Mouse (Mus musculus) myocyte (in vitro differentiated cells): ENCODE data around the gene Igfbpl1. TPM values are rescaled to one million over a fixed set of nuclear protein-coding genes. Genes with fewer than 3 reads are reported as not detected.

Source experiments
- H3K27me3 ChIP-seq: one replicate; pipeline ENCODE4 v1.6.1; 2011; ENCODE audit not compliant: control insufficient read depth, insufficient read depth, insufficient read length
- H3K36me3 ChIP-seq: one replicate; pipeline ENCODE4 v1.6.1; 2011; ENCODE audit not compliant: control insufficient read depth, insufficient read depth
- H3K4me2 ChIP-seq: one replicate; pipeline ENCODE4 v1.6.1; 2011; ENCODE audit warnings: low read depth, control low read depth
- H3K4me3 ChIP-seq: one replicate; pipeline ENCODE4 v1.5.1; 2011; ENCODE audit warnings: mild to moderate bottlenecking, control low read depth, moderate library complexity
- H3K79me2 ChIP-seq: one replicate; pipeline ENCODE4 v1.6.1; 2011; ENCODE audit not compliant: control insufficient read depth, insufficient read depth
- H3ac ChIP-seq: one replicate; pipeline ENCODE4 v1.6.1; 2011; ENCODE audit not compliant: control insufficient read depth, insufficient read length
- CEBPB ChIP-seq: IDR thresholded peaks from 2 replicates; pipeline ENCODE4 v1.6.1; 2011; ENCODE audit warnings: mild to moderate bottlenecking, moderate library complexity; ENCODE audit not compliant: poor library complexity, insufficient read depth, severe bottlenecking
- E2F4 ChIP-seq: IDR thresholded peaks from one replicate; pipeline ENCODE4 v1.6.1; 2011; ENCODE audit warnings: mild to moderate bottlenecking, control low read depth, moderate library complexity; ENCODE audit not compliant: insufficient read depth
- MAX ChIP-seq: IDR thresholded peaks from one replicate; pipeline ENCODE4 v1.6.1; 2011; ENCODE audit warnings: low read depth, mild to moderate bottlenecking, control low read depth
- MYOD1 ChIP-seq, 3 experiments: IDR thresholded peaks; one replicate each; pipeline ENCODE4 v1.6.1; 2011; ENCODE audit warnings: control low read depth in 2 of 3, low read depth in 2 of 3, mild to moderate bottlenecking in 2 of 3, moderate library complexity in 1 of 3; ENCODE audit not compliant: insufficient read length in 2 of 3, control insufficient read depth in 1 of 3
- MYOG ChIP-seq, 3 experiments: IDR thresholded peaks; one replicate each; pipeline ENCODE4 v1.6.1; 2011; ENCODE audit warnings: control low read depth in 2 of 3, low read depth in 2 of 3, mild to moderate bottlenecking in 2 of 3; ENCODE audit not compliant: insufficient read length in 2 of 3, control insufficient read depth in 1 of 3, insufficient read depth in 1 of 3
- POLR2A ChIP-seq: IDR thresholded peaks from one replicate; pipeline ENCODE4 v1.6.1; 2011; ENCODE audit warnings: low read depth, mild to moderate bottlenecking, control low read depth, moderate library complexity; ENCODE audit not compliant: insufficient read length
- POLR2AphosphoS2 ChIP-seq: IDR thresholded peaks from one replicate; pipeline ENCODE4 v1.6.1; 2011; ENCODE audit warnings: low read depth, control low read depth; ENCODE audit not compliant: insufficient read length
- REST ChIP-seq: IDR thresholded peaks from one replicate; pipeline ENCODE4 v1.6.1; 2011; ENCODE audit warnings: mild to moderate bottlenecking, control low read depth, moderate library complexity; ENCODE audit not compliant: insufficient read depth, insufficient read length
- SRF ChIP-seq: IDR thresholded peaks from one replicate; pipeline ENCODE4 v1.6.1; 2011; ENCODE audit warnings: low read depth; ENCODE audit not compliant: control insufficient read depth, insufficient read length
- TCF12 ChIP-seq: IDR thresholded peaks from one replicate; pipeline ENCODE4 v1.6.1; 2011; ENCODE audit warnings: mild to moderate bottlenecking, control low read depth; ENCODE audit not compliant: poor library complexity, insufficient read depth, severe bottlenecking
- TCF3 ChIP-seq: IDR thresholded peaks from one replicate; pipeline ENCODE4 v1.6.1; 2011; ENCODE audit warnings: low read depth, control low read depth; ENCODE audit not compliant: insufficient read length
- USF1 ChIP-seq: IDR thresholded peaks from one replicate; pipeline ENCODE4 v1.6.1; 2011; ENCODE audit warnings: low read depth, mild to moderate bottlenecking, control low read depth, moderate library complexity
- polyA plus RNA-seq: library from polyadenylated mRNA; unstranded; fragments of >200 nt; fragmentation: generic; extraction: Trizol; gene quantifications from one replicate; pipeline ENCODE4 v1.2.1, GENCODE M21; 2012; ENCODE audit warnings: missing spikeins

Gene Igfbpl1
- polyA plus RNA-seq, 1 experiment, result not detected

DNA sequence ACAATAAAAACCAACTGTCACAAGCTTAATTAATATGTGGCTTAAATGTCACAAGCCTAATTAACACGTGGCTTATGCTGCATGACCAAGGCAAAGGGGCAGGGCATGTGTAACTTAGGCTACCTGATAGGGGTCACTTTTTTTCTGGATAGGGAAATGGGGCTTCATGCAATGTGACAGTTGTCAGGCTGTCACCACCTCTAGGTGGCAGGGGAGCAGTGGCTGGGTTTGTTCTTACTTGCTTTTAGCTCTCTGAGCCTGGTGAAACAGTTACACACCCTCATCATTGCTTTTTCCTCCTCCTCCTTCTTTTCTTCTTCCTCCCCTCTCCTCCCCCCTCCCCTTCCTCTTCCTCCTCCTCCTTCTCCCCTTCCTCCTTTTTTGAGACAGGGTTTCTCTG is 43.1 kb downstream of the Igfbpl1 start:
- Histone ChIP-seq H3K4me2 (no peak overlapping the region), H3ac (no peak overlapping the region), H3K4me3 (no peak overlapping the region), H3K27me3 (peaks cover 48% of the 10 kb centered on the region), H3K36me3 (no peaks in the 10 kb centered on the region), H3K79me2 (no peaks in the 10 kb centered on the region)
- TF ChIP-seq TCF12 (no peak), REST (no peak), TCF3 (no peak), POLR2A (no peak), CEBPB (no peak), E2F4 (no peak), USF1 (no peak)

DNA sequence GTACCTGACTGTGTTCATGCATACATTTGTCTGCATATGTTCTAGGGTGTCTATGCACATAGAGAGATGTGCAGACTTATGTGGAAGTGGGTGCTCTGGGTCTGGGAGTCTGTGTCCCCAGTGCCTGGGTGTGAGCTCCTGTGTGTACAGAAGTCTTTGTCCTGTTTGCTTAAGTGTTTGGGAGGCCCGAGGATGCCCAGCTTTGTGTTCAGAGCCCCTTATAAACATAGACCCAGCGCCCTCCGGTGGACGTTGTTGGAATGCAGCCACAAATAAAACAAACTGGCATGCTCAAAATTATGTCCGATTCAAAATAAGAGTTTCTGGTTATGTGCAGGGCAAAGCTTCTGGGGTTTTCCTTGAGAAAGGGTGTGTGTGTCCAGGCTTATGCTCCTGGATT is 55.1 kb downstream of the Igfbpl1 start:
- TF ChIP-seq SRF, result no peak
- no peak for TF ChIP-seq CEBPB
- no peak for TF ChIP-seq POLR2A
- no peak for TF ChIP-seq TCF3
- no peak for TF ChIP-seq MYOD1 (IDR thresholded peaks at IDR 0.05; ENCODE audit: control insufficient read depth in 1 of 3, insufficient read length in 2 of 3, low read depth in 2 of 3)
- TF ChIP-seq E2F4, result no peak
- no peak for TF ChIP-seq MYOG (IDR thresholded peaks at IDR 0.05; ENCODE audit: control insufficient read depth in 1 of 3, insufficient read depth in 1 of 3, insufficient read length in 2 of 3, low read depth in 2 of 3)
- TF ChIP-seq TCF12, result no peak
- no peak for TF ChIP-seq USF1
- no peak for TF ChIP-seq POLR2AphosphoS2
- TF ChIP-seq REST, result no peak
- no peak for TF ChIP-seq MAX

DNA sequence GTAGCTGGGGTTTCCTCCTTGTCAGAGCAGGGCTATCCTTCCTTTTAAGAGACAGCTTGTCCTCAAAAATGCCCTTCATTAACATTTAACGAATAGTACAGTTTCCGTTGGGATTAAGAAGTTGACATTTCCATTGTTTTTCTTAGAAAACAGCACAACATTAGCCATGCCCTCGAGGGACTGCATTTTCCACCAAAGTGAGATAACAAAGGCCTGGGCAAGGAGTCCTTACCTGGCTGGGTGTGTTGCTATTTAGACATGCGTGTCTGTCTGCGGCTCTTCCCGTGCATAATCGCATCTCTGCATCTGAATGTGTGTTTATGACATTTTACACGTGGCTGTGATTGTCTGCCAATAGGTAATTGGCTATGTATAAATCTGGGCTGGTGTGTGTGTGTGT is 55.5 kb downstream of the Igfbpl1 start:
- no peak overlapping the region for H3K4me3 ChIP-seq
- TF ChIP-seq MYOG (IDR thresholded peaks at IDR 0.05; ENCODE audit: control insufficient read depth in 1 of 3, insufficient read depth in 1 of 3, insufficient read length in 2 of 3, low read depth in 2 of 3) (no peak), REST (no peak), TCF12 (no peak), E2F4 (no peak), SRF (no peak), POLR2AphosphoS2 (no peak), USF1 (no peak), TCF3 (no peak), POLR2A (no peak), CEBPB (no peak)
- no peak overlapping the region for H3ac ChIP-seq
- H3K4me2 ChIP-seq, result no peak overlapping the region
- H3K27me3 ChIP-seq, result peaks cover 68% of the 10 kb centered on the region
- no peaks in the 10 kb centered on the region for H3K36me3 ChIP-seq
- no peaks in the 10 kb centered on the region for H3K79me2 ChIP-seq

More for the DNA sequence above, 55.1 kb downstream of the Igfbpl1 start:
- Histone ChIP-seq H3ac (no peak overlapping the region), H3K4me3 (no peak overlapping the region), H3K4me2 (no peak overlapping the region), H3K36me3 (no peaks in the 10 kb centered on the region), H3K27me3 (peaks cover 66% of the 10 kb centered on the region), H3K79me2 (no peaks in the 10 kb centered on the region)

DNA sequence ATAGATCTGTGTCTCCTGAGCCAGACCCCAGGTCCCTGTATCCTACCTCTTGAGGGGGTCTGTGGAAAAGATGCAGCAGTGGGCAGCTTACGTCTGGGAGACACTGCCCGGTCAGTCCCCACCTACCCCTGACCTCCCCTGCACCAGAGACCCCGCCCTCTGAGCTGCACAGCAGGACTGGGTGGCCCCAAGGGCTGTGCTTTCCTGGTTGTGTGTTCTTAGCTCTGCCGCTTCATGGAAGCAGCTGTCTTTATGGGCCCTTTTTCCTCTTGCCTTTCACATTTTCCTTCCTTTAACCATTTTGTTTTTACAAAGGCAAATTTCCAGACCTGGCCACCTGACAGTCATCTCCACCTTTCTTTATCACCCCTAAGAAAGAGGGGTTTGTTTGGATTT is 56.1 kb downstream of the Igfbpl1 start:
- no peak overlapping the region for H3K4me3 ChIP-seq
- H3K4me2 ChIP-seq, result no peak overlapping the region
- H3K36me3 ChIP-seq, result no peaks in the 10 kb centered on the region
- H3K79me2 ChIP-seq, result no peaks in the 10 kb centered on the region
- TF ChIP-seq TCF3 (no peak), TCF12 (no peak), POLR2AphosphoS2 (no peak), MYOD1 (IDR thresholded peaks at IDR 0.05; ENCODE audit: control insufficient read depth in 1 of 3, insufficient read length in 2 of 3, low read depth in 2 of 3) (no peak), REST (no peak)
- peaks cover 68% of the 10 kb centered on the region for H3K27me3 ChIP-seq
- no peak overlapping the region for H3ac ChIP-seq

DNA sequence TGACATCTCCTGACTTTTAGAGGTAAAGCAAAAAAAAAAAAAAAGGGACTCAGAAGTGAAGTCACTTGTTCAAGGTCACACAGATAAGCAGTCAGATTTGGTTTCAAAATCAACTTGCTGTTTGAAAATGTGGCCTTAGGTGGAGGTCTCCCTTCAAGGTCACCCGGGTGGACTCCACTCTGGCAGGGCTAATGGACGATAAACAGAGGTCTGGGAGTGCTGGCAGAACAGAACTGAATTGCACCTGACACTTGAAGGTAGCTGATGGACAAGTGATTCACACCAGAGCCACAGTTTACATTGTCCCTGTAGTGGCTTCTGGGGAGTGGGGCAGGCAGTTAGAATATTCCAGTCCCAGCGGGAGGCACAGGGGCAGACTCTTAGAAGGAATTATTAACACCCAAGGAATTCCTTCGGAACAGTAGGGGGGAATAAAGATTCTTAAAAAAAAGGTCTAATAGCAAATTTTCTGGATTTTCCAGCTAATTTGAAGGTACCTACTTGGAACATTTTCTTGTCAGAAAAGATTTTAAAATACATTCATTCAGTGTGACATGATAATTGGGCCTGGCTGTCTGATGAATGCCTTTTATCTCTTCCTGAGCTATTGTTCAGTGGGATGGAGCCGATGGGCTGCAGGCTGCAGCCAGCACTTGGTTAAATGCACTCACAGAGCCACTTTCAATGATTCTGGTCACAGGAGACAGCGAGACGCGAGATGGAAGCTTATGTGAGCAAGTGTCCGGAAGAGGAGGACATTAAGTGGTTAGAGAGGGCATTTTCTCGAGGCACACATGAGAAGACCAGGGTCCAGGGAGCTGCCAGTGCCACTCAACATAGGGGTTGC is 56.7 kb downstream of the Igfbpl1 start:
- no peaks in the 10 kb centered on the region for H3K79me2 ChIP-seq
- H3K36me3 ChIP-seq, result no peaks in the 10 kb centered on the region
- no peak overlapping the region for H3K4me3 ChIP-seq
- TF ChIP-seq POLR2AphosphoS2, result no peak
- no peak for TF ChIP-seq REST
- TF ChIP-seq MYOD1 (IDR thresholded peaks at IDR 0.05; ENCODE audit: control insufficient read depth in 1 of 3, insufficient read length in 2 of 3, low read depth in 2 of 3), result no peak
- TF ChIP-seq MAX, result no peak
- TF ChIP-seq USF1, result no peak
- no peak for TF ChIP-seq CEBPB
- no peak overlapping the region for H3ac ChIP-seq
- no peak overlapping the region for H3K4me2 ChIP-seq
- peaks cover 68% of the 10 kb centered on the region for H3K27me3 ChIP-seq
